Mouse (Mus musculus): ENCODE data around the gene Il12a.

The Il12a gene

DNA sequence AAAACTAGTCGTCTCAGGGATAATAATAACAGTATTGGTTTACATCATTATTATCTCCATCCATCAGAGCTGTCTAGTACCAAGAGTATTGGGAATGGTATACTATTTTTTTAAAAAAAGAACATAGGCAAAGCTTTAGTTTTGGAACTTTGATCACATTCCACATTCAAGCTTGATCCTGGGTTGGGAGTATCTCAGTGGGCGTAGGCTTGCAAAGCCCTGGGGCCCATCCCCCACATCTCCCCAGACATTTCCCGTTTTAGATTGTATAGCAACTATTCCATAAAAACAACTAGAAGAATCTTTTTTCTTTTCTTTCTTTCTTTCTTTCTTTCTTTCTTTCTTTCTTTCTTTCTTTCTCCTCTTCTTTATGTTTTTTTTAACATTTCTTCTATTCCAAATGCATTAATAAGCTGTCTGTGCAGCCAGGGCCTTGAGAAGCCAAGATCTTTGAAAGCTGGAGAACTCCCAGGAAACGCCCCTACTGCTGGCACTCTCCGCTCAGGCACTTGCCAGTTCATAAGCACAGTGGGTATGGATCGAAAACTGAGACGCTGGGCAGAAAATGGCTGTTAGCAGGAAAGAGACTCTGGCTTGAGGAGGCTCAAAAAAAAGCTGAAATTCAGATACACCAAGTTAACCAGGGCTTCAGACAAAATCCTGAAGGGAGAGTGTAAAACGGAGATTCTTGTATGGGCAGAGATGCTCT is 3.4 kb upstream of the Il12a start:
- DNase-seq (ENCODE audit: low read depth, low spot score), result no peak

GRCm38 (mm10) chr3:68689346-68689745 is 1.1 kb upstream of the Il12a start:
- DNase-seq (ENCODE audit: low read depth, low spot score), result no peak

GRCm38 (mm10) chr3:68691100-68691778 is 795 bp downstream of the Il12a start:
- no peak for DNase-seq (ENCODE audit: low read depth, low spot score)

- DNase-seq (ENCODE audit: low read depth, low spot score), result no peak
Measured at GRCm38 (mm10) chr3:68691938-68692599, 1.6 kb downstream of the Il12a start.

DNA sequence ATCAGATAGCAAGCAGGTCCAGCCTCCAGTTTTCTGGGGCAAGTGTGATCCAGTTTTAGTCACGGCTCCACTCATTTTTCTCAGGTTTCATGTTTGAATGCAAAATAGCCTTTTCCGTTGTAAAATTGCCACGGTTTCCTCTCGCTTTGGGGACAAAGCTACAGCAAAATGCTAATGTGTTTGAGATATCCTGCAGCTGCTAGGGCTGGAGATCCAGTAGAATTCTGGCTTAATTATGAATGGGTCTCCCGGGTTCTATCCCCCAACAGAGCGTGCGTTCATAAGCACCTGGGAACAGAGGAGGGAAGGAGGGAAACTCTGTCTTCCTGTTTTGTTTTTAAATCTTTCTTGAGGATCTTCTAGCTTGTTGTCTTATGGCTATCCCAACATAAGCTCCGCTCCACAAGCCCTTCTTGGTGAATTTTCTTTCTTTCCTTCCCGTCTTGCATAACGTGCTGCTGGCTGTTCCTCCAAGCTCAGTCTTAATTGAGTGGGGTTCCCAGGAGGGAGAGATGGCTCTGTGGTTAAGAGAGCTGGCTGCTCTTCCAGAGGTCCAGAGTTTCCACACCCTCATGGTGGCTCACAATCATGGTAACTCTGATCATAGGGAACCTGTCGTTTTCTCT is 2.3 kb downstream of the Il12a start:
- DNase-seq (ENCODE audit: low read depth, low spot score), result no peak

DNA sequence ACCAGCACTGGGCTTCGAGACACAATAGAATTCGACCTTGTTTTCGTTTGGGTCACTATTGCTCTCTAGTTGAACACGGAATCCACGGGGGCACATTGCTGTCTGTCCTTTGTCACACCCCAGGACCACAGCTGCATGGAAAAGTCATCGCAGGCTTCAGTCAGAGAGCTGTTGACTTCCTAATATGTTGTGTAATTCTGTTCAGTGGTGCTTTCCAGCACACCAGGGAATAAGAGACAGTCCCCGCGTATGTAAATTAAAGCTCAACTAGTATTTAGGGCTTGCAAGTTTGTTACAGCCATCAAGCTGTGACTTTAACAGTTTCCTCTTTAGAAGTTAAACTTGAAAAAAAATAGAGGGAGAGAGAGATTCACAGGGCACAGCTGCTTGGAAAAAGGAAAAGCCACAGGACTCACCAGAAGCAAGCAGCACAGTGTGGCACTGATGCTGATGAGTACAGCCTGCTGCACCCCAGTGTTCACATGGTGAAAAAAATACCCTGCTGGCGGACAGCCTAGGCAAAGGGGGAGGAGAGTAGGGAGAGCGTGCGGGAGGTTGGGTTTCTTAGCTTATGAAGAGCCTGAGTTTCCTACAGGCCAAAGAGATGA is 3.1 kb downstream of the Il12a start:
- DNase-seq (ENCODE audit: low read depth, low spot score), result no peak

GRCm38 (mm10) chr3:68695321-68695720 is 4.9 kb downstream of the Il12a start:
- DNase-seq (ENCODE audit: low read depth, low spot score), result no peak

GRCm38 (mm10) chr3:68696495-68697200 is 6.2 kb downstream of the Il12a start:
- DNase-seq (ENCODE audit: low read depth, low spot score), result no peak

- DNase-seq (ENCODE audit: low read depth, low spot score), result no peak
Measured at GRCm38 (mm10) chr3:68698601-68699000, 8.2 kb downstream of the Il12a start.

DNA sequence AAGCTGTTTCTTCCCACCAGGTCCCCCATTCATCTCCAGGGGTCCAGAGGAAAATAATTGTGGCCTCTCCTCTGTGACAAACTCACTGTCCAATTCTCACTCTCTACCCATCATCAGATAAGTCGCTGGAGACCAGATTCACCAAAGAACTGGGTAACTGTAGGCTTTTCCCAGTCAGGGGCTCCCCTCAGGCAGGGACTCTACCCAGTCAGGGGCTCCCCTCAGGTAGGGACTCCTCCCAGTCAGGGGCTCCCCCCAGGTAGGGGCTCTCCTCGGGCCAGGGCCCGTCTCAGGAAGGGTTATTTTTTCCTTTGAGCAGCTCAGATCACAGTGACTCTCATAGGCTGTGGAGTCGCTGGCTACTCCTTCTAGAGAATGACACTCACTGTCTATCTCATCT is 9.6 kb downstream of the Il12a start:
- DNase-seq (ENCODE audit: low read depth, low spot score), result no peak

DNA sequence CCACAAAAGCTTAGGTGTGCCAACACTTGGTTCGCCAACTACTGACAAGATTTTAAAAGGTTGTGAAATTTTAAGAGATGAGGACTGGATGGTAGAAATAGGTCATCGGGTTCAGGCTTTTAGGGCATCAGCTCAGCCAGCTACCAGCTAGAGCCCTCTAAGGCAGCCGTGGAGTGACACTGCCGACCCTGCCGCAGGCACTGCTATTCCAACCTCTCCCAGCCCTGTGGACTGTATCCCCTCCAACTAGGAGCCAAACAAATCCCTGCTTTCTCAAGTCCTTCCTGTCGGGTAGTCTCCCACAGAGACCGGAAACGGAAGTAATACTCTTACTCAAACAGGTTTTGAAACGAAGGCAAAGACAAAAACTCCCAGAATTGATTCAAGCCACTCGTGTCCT is 15.9 kb downstream of the Il12a start:
- no peak for DNase-seq (ENCODE audit: low read depth, low spot score)

DNA sequence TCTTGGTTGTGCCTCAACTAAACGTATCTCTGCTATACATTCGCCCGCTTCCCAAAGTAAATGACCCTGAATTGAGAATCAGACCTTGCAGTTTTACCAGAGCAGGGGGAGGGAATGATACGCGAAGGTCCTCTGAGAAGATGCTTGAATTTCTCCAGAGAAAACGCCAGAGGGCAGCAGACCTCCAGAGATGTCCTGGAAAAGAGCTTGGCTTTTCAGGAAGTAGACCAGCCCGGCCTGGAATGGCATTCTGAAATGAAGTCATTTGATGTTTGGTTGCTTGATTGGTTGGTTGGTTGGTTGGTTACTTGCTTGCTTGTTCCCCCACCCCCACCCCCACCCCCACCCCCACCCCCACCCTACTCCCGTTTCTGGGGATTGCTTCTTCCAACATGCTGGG is 17.8 kb downstream of the Il12a start:
- DNase-seq (ENCODE audit: low read depth, low spot score), result no peak

DNA sequence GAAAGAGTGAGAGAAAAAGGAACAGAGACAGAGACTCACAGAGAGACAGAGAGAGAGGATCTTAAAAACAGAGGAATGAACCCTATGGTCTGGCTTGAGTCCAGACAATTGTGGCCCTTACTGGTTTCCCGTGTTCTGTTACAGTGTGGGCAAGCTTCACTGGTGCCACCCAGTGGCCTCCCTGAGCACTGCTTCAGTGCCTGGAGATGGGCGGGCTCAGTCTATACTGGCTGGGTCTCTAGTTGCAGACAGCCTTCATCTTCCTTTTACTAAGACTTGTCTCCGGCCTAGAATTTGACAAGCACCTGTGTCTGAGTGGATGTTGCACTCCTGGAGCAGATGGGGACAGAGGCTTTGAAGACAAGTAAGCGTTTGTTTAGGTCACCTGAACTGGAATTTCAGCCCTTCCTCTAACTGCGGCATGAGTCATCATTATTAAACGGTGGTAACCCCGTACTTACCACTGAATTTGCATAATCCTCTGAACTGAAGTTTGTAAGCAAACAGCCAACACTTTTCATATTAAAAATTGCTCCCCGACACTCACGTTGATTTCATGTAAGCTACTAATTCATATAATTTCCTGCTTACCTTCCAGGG is 18.9 kb downstream of the Il12a start:
- no peak for DNase-seq (ENCODE audit: low read depth, low spot score)

DNA sequence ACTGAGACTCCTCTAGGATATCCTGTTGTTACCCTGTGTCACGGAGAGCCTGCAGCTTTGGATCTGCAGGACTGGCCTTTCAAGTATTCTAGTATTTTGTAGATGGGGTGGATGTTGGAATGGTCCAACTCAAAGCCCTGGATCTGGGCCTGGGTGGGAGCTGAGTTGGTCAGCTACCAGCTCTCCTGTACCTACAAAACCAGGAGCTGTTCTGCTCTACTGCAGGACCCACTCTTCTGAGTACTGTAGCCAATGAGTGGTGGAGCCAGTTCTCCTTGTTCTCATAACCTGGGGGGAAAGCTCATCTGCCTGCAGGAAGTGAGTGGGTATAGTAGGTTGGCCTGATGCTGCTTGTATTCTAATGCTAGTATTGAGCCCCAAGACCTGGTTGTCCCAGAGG is 20.0 kb downstream of the Il12a start:
- DNase-seq (ENCODE audit: low read depth, low spot score), result no peak

DNA sequence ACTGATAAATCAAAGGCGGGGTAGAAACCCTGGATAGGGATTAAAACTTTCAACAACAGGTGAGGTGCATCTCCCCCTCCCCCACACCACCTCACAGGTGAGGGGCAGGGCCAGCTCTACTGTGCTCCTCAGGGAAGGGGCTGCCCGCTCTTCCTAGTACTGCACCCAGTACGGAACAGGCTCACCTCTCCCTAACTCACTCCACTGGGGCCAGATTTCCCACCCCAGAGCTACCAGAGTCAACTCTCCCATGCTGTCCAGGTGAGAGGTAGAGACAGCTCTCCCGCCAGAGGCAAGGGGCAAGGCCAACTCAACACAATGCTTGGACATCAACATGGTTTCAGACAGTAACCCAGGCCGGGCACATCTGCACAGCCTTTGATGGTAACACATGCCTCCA is 21.1 kb downstream of the Il12a start:
- no peak for DNase-seq (ENCODE audit: low read depth, low spot score)

GRCm38 (mm10) chr3:68713550-68713949 is 23.1 kb downstream of the Il12a start:
- DNase-seq (ENCODE audit: low read depth, low spot score), result peak; percentile 13

- DNase-seq (ENCODE audit: low read depth, low spot score), result peak; percentile 31
Measured at GRCm38 (mm10) chr3:68717346-68717745, 26.9 kb downstream of the Il12a start.

DNA sequence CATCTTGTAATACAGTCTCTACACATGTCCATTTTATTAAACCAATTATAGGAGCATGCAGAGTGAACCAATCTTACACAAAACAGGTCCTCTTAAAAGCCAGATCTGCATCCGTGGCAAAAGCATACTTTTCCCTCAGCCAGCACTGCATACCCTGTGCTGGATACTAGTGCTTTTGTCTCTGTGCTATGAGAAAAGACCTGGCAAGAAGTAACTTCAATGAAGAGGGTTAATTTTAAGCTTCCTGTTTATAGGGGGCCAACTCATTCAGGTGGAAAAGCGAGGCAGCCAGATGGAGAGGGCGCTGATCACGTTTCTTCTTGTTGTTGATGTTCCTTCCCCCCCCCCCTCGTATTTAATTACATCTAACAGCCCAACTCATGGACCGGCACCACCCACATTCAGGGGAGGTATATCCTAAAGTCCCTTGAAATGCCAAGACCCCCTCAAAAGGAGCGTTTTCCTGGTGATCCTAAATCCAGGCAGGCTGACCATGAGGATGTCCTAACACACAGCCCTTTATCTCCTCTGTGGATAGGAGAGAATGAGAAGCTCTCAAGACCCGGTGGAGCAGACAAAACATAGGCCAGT is 28.9 kb downstream of the Il12a start:
- DNase-seq (ENCODE audit: low read depth, low spot score), result no peak

DNA sequence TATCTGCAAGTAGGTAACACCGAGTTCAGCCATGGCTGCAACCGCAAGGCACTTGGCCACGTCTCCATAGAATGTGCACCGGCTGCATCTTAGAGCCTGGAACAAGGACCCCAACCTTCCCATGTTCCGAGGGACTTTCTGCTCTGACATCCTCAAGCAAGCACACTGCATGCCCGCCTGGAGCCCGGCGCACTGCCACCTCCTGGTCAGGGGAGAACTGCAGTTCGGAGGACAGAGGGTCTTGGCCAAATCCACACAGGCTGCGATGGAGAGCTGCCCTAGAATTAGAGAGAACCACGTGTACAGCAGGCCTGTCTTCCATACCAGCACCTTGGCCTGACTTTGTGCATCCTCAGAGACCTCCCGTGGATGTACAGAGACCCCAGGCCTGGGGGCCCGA is 29.8 kb downstream of the Il12a start:
- DNase-seq (ENCODE audit: low read depth, low spot score), result no peak

DNA sequence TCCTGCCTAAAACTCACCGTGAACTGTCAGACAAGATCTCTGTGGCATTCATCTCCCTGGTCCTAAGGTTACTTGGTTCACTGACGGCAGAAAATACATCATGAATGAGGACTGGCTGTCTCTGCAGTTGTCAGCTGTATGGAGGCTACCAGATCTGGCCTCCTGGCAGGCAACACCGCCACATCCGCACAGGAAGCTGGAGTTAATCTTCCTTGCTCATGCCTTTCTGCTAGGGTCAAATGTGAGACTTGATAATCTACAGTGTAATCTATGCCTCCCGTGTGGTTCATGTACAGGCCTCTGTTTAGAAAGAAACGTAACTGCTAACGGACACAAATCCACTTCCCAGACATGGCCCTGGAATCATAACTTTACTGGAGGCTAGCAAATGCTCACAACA is 51.5 kb downstream of the Il12a start:
- no peak for DNase-seq (ENCODE audit: low read depth, low spot score)

Data from c-Kit-negative CD71-positive TER-119-positive erythroid progenitor cells, embryonic 14.5 days (primary cell).